Mouse (Mus musculus) urinary bladder, postnatal 36 days (tissue): Measurements from ENCODE around the gene Olfr355.

Source experiments
- DNase-seq, 2 experiments: peaks; one replicate each; pipeline ENCODE4 v3.0.0; 2022; ENCODE audit warnings: low spot score in 2 of 2, mixed read lengths in 1 of 2

Gene Olfr355

GRCm38 (mm10) chr2:36928797-36929196 lies at the start of gene Olfr355:
TSS of gene Olfr355 (minus strand) at chr2:36928897.
- no peak for DNase-seq

- DNase-seq: no peak
Observed at GRCm38 (mm10) chr2:36936821-36937220, 8.1 kb upstream of the Olfr355 start, which contains the start of gene Olfr356. TSS of gene Olfr356 (plus strand) at chr2:36937121.

- no peak for DNase-seq
Observed at GRCm38 (mm10) chr2:36905380-36905779, 23.3 kb downstream of the Olfr355 start, which contains the start of gene Olfr354. TSS of gene Olfr354 (plus strand) at chr2:36905680.

GRCm38 (mm10) chr2:36897114-36897513 lies 31.6 kb downstream of the Olfr355 start:
- no peak for DNase-seq

GRCm38 (mm10) chr2:36892836-36893235 lies 35.9 kb downstream of the Olfr355 start, which contains the start of gene Olfr353:
TSS of gene Olfr353 (minus strand) at chr2:36892936.
- DNase-seq: no peak
